11 mouse cellular contexts compared by ENCODE assay signal in the genomic region with DNA sequence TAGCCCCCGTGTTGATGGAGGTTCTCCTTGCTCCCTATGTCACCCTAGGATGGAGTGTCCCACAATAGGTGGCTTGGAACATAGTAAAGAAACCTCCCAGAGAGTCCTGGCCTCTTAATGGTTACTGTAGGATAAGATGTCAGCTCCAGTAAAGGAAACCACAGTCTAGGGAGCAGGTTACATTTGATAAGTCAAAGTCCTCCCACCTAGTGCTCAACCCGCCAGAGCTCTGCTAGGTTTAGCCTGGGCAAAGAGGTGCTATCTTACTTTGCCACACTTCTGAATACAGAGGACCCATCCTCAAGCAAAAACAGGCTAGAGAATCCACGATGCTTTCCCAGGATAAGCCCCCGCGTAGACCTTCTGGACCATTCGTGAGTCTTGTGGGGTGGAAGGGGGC. TPM values are rescaled to one million over a fixed set of nuclear protein-coding genes. Genes with fewer than 3 reads are reported as not detected.
DNase-seq lines count a peak whose midpoint lies in the region; ATAC-seq and TF ChIP-seq lines count a peak whose summit lies in the region.
"Had no signal": no experiment of that assay in that cellular context is flagged by ENCODE, and none has a peak within 500 bp of the region (broad histone marks: within the 10 kb centered on the region; RNA-seq: fewer than 3 reads in every experiment).

No protein-coding gene starts in this region.

- H3K9ac ChIP-seq in lung, embryonic 14.5 days, result peak overlapping the region; percentile 38
- no peak overlapping the region for H3K9ac ChIP-seq in intestine, postnatal 0 days (ENCODE audit: low read depth, low read length)
- H3K9ac ChIP-seq in neural tube, embryonic 13.5 days, result no peak overlapping the region
- H3K9ac ChIP-seq in forebrain, embryonic 15.5 days (replicated peaks), result no peak overlapping the region

- H3K36me3 ChIP-seq in lung, embryonic 14.5 days (ENCODE audit: insufficient read depth), result no peaks in the 10 kb centered on the region
- no peaks in the 10 kb centered on the region for H3K36me3 ChIP-seq in intestine, postnatal 0 days (ENCODE audit: control insufficient read depth, insufficient read depth)
- no peaks in the 10 kb centered on the region for H3K36me3 ChIP-seq in neural tube, embryonic 13.5 days
- H3K36me3 ChIP-seq in forebrain, embryonic 15.5 days, result no peaks in the 10 kb centered on the region

- TF ChIP-seq CTCF in gastrocnemius, adult 2 months (IDR thresholded peaks at IDR 0.05), result no peak
- no peak for TF ChIP-seq CTCF in lung, embryonic 14.5 days (IDR thresholded peaks at IDR 0.05; ENCODE audit: low read depth)
- no peak for TF ChIP-seq CTCF in intestine, postnatal 0 days (IDR thresholded peaks at IDR 0.05; ENCODE audit: low read depth)

- H3K27ac ChIP-seq in gastrocnemius, adult 2 months, result peak overlapping the region; percentile 95
- no peak overlapping the region for H3K27ac ChIP-seq in lung, embryonic 14.5 days (ENCODE audit: low read depth)
- H3K27ac ChIP-seq in intestine, postnatal 0 days (ENCODE audit: low read depth, low read length), result no peak overlapping the region
- H3K27ac ChIP-seq in neural tube, embryonic 13.5 days (replicated peaks), result no peak overlapping the region
- H3K27ac ChIP-seq in forebrain, embryonic 15.5 days (replicated peaks), result no peak overlapping the region

- 80% methylated on average over 6 of the region's 6 CpGs for WGBS in lung, embryonic 14.5 days
- WGBS in intestine, postnatal 0 days, result 80% methylated on average over 6 of the region's 6 CpGs
- 89% methylated on average over 6 of the region's 6 CpGs for WGBS in neural tube, embryonic 13.5 days
- 92% methylated on average over 6 of the region's 6 CpGs for WGBS in forebrain, embryonic 15.5 days

- H3K9me3 ChIP-seq in lung, embryonic 14.5 days (ENCODE audit: low read depth, low read length), result no peaks in the 10 kb centered on the region
- H3K9me3 ChIP-seq in intestine, postnatal 0 days (ENCODE audit: control insufficient read depth), result no peaks in the 10 kb centered on the region
- H3K9me3 ChIP-seq in neural tube, embryonic 13.5 days, result no peaks in the 10 kb centered on the region
- no peaks in the 10 kb centered on the region for H3K9me3 ChIP-seq in forebrain, embryonic 15.5 days

- H3K4me3 ChIP-seq in gastrocnemius, adult 2 months, result peak overlapping the region; percentile 89
- peak overlapping the region; percentile 51 for H3K4me3 ChIP-seq in lung, embryonic 14.5 days (ENCODE audit: low read depth, low read length)
- no peak overlapping the region for H3K4me3 ChIP-seq in intestine, postnatal 0 days (ENCODE audit: low read depth, low read length)
- no peak overlapping the region for H3K4me3 ChIP-seq in neural tube, embryonic 13.5 days
- H3K4me3 ChIP-seq in forebrain, embryonic 15.5 days, result no peak overlapping the region

- H3K4me1 ChIP-seq in lung, embryonic 14.5 days (ENCODE audit: insufficient read depth), result peaks cover 25% of the 10 kb centered on the region
- H3K4me1 ChIP-seq in intestine, postnatal 0 days (replicated peaks; ENCODE audit: control insufficient read depth, insufficient read depth, low read length), result peaks cover 5% of the 10 kb centered on the region; the same call in 1 of the 2 replicates
- H3K4me1 ChIP-seq in neural tube, embryonic 13.5 days (replicated peaks), result peaks cover 41% of the 10 kb centered on the region
- peaks cover 17% of the 10 kb centered on the region for H3K4me1 ChIP-seq in forebrain, embryonic 15.5 days

- intact Hi-C loops in gastrocnemius, adult 2 months (cut with DNase I), result loop anchor here (5.0 kb wide), 2 partner anchors 122 to 197 kb away; a partner anchor contains a TSS

- no peak for DNase-seq in gastrocnemius, adult 2 months
- DNase-seq in gastrocnemius, postnatal 25 days, result no peak
- DNase-seq in lung, embryonic 14.5 days, result no peak
- DNase-seq in lung, adult 18-20 months, result no peak
- no peak for DNase-seq in natural killer cell, adult 2 months (ENCODE audit: low spot score in 2 of 2)
- DNase-seq: layer of hippocampus, postnatal 36 days had no signal

- ATAC-seq in lung, embryonic 14.5 days (ENCODE audit: insufficient read depth), result no peak
- ATAC-seq in intestine, postnatal 0 days, result no peak
- no peak for ATAC-seq in neural tube, embryonic 13.5 days (ENCODE audit: low read depth)
- ATAC-seq in forebrain, embryonic 15.5 days (replicated peaks), result no peak

- H3K27me3 ChIP-seq in lung, embryonic 14.5 days (ENCODE audit: insufficient read depth, low read length), result no peaks in the 10 kb centered on the region
- H3K27me3 ChIP-seq in intestine, postnatal 0 days (replicated peaks; ENCODE audit: control insufficient read depth, insufficient read depth, low read length), result no peaks in the 10 kb centered on the region
- H3K27me3 ChIP-seq in neural tube, embryonic 13.5 days, result peaks cover 15% of the 10 kb centered on the region
- peaks cover 19% of the 10 kb centered on the region for H3K27me3 ChIP-seq in forebrain, embryonic 15.5 days

- peak overlapping the region; percentile 84 for H3K4me2 ChIP-seq in lung, embryonic 14.5 days
- peak overlapping the region; percentile 87 for H3K4me2 ChIP-seq in intestine, postnatal 0 days (replicated peaks; ENCODE audit: low read depth)
- peak overlapping the region; percentile 74 for H3K4me2 ChIP-seq in neural tube, embryonic 13.5 days
- H3K4me2 ChIP-seq in forebrain, embryonic 15.5 days (replicated peaks), result no peak overlapping the region

RNA-seq across cellular contexts. Expression of a gene that starts 1.1 kb away (rescaled TPM):
- not detected for total RNA-seq in gastrocnemius, adult 2 months (2021)
- not detected for total RNA-seq in gastrocnemius, postnatal 25 days (2021)
- not detected in 2 replicates for polyA plus RNA-seq in lung, embryonic 14.5 days (2014; fragmentation: Nextera tagmentation; extraction: Ambion mirVana)
- polyA plus RNA-seq in intestine, postnatal 0 days (2015; fragmentation: Nextera tagmentation; extraction: Ambion mirVana), result not detected in 2 replicates
- polyA plus RNA-seq in neural tube, embryonic 13.5 days (2015; fragmentation: Nextera tagmentation; extraction: Ambion mirVana), result not detected in 2 replicates
- polyA plus RNA-seq in forebrain, embryonic 15.5 days (2015; fragmentation: Nextera tagmentation; extraction: Ambion mirVana), result not detected in 2 replicates
- total RNA-seq: granulocyte monocyte progenitor cell, adult 5-6 weeks; layer of hippocampus, postnatal 36 days had no signal
- polyA plus RNA-seq: embryonic facial prominence, embryonic 11.5 days had no signal

RNA-seq across cellular contexts. Expression of a gene that starts 2.3 kb away (rescaled TPM):
- total RNA-seq in gastrocnemius, adult 2 months (2021), result 1 to 10 TPM; 1.3 to 1.7 TPM
- 1 to 10 TPM; 1.7 to 2.2 TPM for total RNA-seq in gastrocnemius, postnatal 25 days (2021)
- 6.2 and 7.5 TPM in 2 replicates for polyA plus RNA-seq in lung, embryonic 14.5 days (2014; fragmentation: Nextera tagmentation; extraction: Ambion mirVana)
- 4.0 and 4.1 TPM in 2 replicates for polyA plus RNA-seq in intestine, postnatal 0 days (2015; fragmentation: Nextera tagmentation; extraction: Ambion mirVana)
- 2.0 and 3.3 TPM in 2 replicates for polyA plus RNA-seq in neural tube, embryonic 13.5 days (2015; fragmentation: Nextera tagmentation; extraction: Ambion mirVana)
- 1.2 and 1.3 TPM in 2 replicates for polyA plus RNA-seq in forebrain, embryonic 15.5 days (2015; fragmentation: Nextera tagmentation; extraction: Ambion mirVana)

RNA-seq across cellular contexts. Expression of a gene that starts 16.4 kb away (rescaled TPM):
- total RNA-seq in gastrocnemius, adult 2 months (2021), result under 1 TPM in 1 of 2 experiments, not detected in 1; 0.08 TPM
- total RNA-seq in gastrocnemius, postnatal 25 days (2021), result under 1 TPM; 0.26 to 0.38 TPM
- polyA plus RNA-seq in lung, embryonic 14.5 days (2014; fragmentation: Nextera tagmentation; extraction: Ambion mirVana), result 0.38 and 0.83 TPM in 2 replicates
- polyA plus RNA-seq in intestine, postnatal 0 days (2015; fragmentation: Nextera tagmentation; extraction: Ambion mirVana), result 1.1 TPM in 2 replicates
- polyA plus RNA-seq in neural tube, embryonic 13.5 days (2015; fragmentation: Nextera tagmentation; extraction: Ambion mirVana), result 0.28 and 0.80 TPM in 2 replicates
- 0.48 and 0.51 TPM in 2 replicates for polyA plus RNA-seq in forebrain, embryonic 15.5 days (2015; fragmentation: Nextera tagmentation; extraction: Ambion mirVana)
- total RNA-seq: layer of hippocampus, postnatal 36 days had no signal

RNA-seq across cellular contexts. Expression of a gene that starts 20.4 kb away (rescaled TPM):
- under 1 TPM in 1 of 2 experiments, not detected in 1; 0.11 TPM for total RNA-seq in gastrocnemius, adult 2 months (2021)
- under 1 TPM in 1 of 2 experiments, not detected in 1; 0.11 TPM for total RNA-seq in gastrocnemius, postnatal 25 days (2021)
- polyA plus RNA-seq in lung, embryonic 14.5 days (2014; fragmentation: Nextera tagmentation; extraction: Ambion mirVana), result 5.9 and 6.1 TPM in 2 replicates
- 11.7 and 12.8 TPM in 2 replicates for polyA plus RNA-seq in intestine, postnatal 0 days (2015; fragmentation: Nextera tagmentation; extraction: Ambion mirVana)
- polyA plus RNA-seq in neural tube, embryonic 13.5 days (2015; fragmentation: Nextera tagmentation; extraction: Ambion mirVana), result 0.29 and 0.51 TPM in 2 replicates
- 0.27 and 0.36 TPM in 2 replicates for polyA plus RNA-seq in forebrain, embryonic 15.5 days (2015; fragmentation: Nextera tagmentation; extraction: Ambion mirVana)
- total RNA-seq: granulocyte monocyte progenitor cell, adult 5-6 weeks had no signal

RNA-seq across cellular contexts. Expression of a gene that starts 21.8 kb away (rescaled TPM):
- under 1 TPM in 1 of 2 experiments, not detected in 1; 0.33 TPM for total RNA-seq in gastrocnemius, adult 2 months (2021)
- not detected for total RNA-seq in gastrocnemius, postnatal 25 days (2021)
- 11.3 and 14.1 TPM in 2 replicates for polyA plus RNA-seq in lung, embryonic 14.5 days (2014; fragmentation: Nextera tagmentation; extraction: Ambion mirVana)
- 3.5 and 3.8 TPM in 2 replicates for polyA plus RNA-seq in intestine, postnatal 0 days (2015; fragmentation: Nextera tagmentation; extraction: Ambion mirVana)
- polyA plus RNA-seq in neural tube, embryonic 13.5 days (2015; fragmentation: Nextera tagmentation; extraction: Ambion mirVana), result 10.9 and 11.7 TPM in 2 replicates
- 19.9 and 20.7 TPM in 2 replicates for polyA plus RNA-seq in forebrain, embryonic 15.5 days (2015; fragmentation: Nextera tagmentation; extraction: Ambion mirVana)

Comparison
In these comparisons a context has a peak if more than half of its experiments do, and no peak if none do; other contexts are left out.
1. H3K4me3 ChIP-seq: peak in gastrocnemius, adult 2 months (single experiment) and lung, embryonic 14.5 days (single experiment); none in intestine, postnatal 0 days (single experiment), neural tube, embryonic 13.5 days (single experiment) and forebrain, embryonic 15.5 days (single experiment).